Mouse (Mus musculus) neural tube, embryonic 11.5 days (tissue): Measurements from ENCODE around the gene Fut2. TPM values are rescaled to one million over a fixed set of nuclear protein-coding genes. Genes with fewer than 3 reads are reported as not detected.

Source experiments
- ATAC-seq: fragments of 200-750 bp; cut with Nextera tagmentation; 2 replicates; pipeline ENCODE4 v1.8.0; 2017; ENCODE audit warnings: moderate number of reproducible peaks, mild to moderate bottlenecking, moderate TSS enrichment, moderate library complexity; ENCODE audit not compliant: insufficient read depth, low FRiP score, low TSS enrichment
- DNase-seq: peaks from one replicate; pipeline ENCODE4 v3.0.0-alpha.2; 2015; ENCODE audit warnings: low spot score
- H3K27ac ChIP-seq: fragments of 300-500 bp; sonication (generic); 2 replicates; pipeline ENCODE4 v1.5.1; 2014; ENCODE audit warnings: low read depth, mild to moderate bottlenecking, low read length
- H3K27me3 ChIP-seq: fragments of 300-500 bp; sonication (generic); 2 replicates; pipeline ENCODE4 v1.6.1; 2014; ENCODE audit warnings: mild to moderate bottlenecking, low read length, mixed read lengths; ENCODE audit not compliant: control insufficient read depth, insufficient read depth
- H3K36me3 ChIP-seq: fragments of 300-500 bp; sonication (generic); 2 replicates; pipeline ENCODE4 v1.6.1; 2014; ENCODE audit warnings: mild to moderate bottlenecking, low read length, moderate library complexity, mixed read lengths; ENCODE audit not compliant: control insufficient read depth, insufficient read depth
- H3K4me1 ChIP-seq: fragments of 300-500 bp; sonication (generic); 2 replicates; pipeline ENCODE4 v1.6.1; 2014; ENCODE audit warnings: low read length, mixed read lengths; ENCODE audit not compliant: control insufficient read depth, insufficient read depth
- H3K4me2 ChIP-seq: fragments of 300-500 bp; sonication (generic); 2 replicates; pipeline ENCODE4 v1.6.1; 2014; ENCODE audit warnings: low read depth, mild to moderate bottlenecking, moderate library complexity
- H3K4me3 ChIP-seq: fragments of 300-500 bp; sonication (generic); 2 replicates; pipeline ENCODE4 v1.5.1; 2014; ENCODE audit warnings: low read depth, low read length
- H3K9ac ChIP-seq: fragments of 300-500 bp; sonication (generic); 2 replicates; pipeline ENCODE4 v1.6.1; 2014; ENCODE audit warnings: mild to moderate bottlenecking, low read length
- H3K9me3 ChIP-seq: fragments of 300-500 bp; sonication (generic); 2 replicates; pipeline ENCODE4 v1.6.1; 2016; ENCODE audit warnings: low read length; ENCODE audit not compliant: control insufficient read depth
- WGBS: fragments of 180-500 bp; shearing (Covaris S2); extraction: QIAGEN DNeasy Blood & Tissue Kit; methylation state at CpG from one replicate; pipeline ENCODE4 v1.1.7; 2014; 5-methylcytosine and 5-hydroxymethylcytosine counted together
- polyA plus RNA-seq: library from polyadenylated mRNA; unstranded; fragments of >200 nt; fragmentation: Nextera tagmentation; extraction: Ambion mirVana; gene quantifications from 2 replicates; pipeline ENCODE4 v1.2.1, GENCODE M21; 2014

The Fut2 gene
- polyA plus RNA-seq, 1 experiment from 2014 or later = 0.08 TPM

DNA sequence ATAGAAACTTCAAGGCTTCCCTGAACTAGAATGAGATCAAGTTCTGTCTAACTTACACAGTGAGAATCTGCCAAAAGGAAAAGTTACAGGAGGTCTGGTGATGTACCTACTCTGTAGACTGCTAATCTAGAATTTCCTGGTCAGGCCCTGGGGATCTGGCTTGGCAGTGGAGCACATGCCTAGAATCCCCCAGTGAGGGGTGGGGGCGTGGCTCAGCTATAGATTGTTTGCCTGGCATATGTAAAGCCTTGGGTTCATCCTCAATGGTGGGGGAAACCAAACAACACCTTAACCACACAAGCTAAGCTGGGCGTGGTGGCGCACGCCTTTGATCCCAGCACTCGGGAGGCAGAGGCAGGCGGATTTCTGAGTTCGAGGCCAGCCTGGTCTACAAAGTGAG, 31.7 kb upstream of the Fut2 start:
- peaks cover 17% of the 10 kb centered on the region for H3K27me3 ChIP-seq

DNA sequence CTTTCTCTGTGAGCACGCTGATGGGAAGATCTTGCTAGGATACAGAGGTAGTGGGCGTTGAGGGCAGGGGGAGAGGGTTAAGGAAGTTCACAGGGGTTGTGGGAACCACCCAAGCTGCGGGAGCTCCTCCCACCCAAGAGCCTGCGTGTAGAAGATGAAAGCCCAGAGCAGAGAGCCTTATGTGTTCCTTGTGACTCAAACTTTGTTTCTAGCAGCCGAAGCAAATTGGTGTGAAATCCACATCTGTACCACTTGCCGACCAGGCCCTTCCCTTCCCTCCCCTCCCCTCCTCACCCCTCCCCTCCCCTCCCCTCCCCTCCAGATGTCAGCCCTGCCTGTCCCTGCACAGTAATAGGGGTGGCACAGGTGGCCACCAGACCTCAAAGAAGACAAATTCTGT, 28.9 kb upstream of the Fut2 start:
- Histone ChIP-seq H3K27ac (no peak overlapping the region), H3K9me3 (no peaks in the 10 kb centered on the region), H3K27me3 (peaks cover 12% of the 10 kb centered on the region), H3K4me2 (no peak overlapping the region), H3K4me3 (no peak overlapping the region), H3K4me1 (peaks cover 9% of the 10 kb centered on the region; the same call in 1 of the 2 replicates), H3K9ac (no peak overlapping the region), H3K36me3 (no peaks in the 10 kb centered on the region)
- WGBS = 10% methylated on average over 6 of the region's 6 CpGs
- ATAC-seq (peak; percentile 67), DNase-seq (no peak)

More for the DNA sequence above, 31.7 kb upstream of the Fut2 start:
- Histone ChIP-seq H3K4me2 (no peak overlapping the region), H3K36me3 (no peaks in the 10 kb centered on the region), H3K27ac (no peak overlapping the region), H3K9me3 (no peaks in the 10 kb centered on the region), H3K4me3 (no peak overlapping the region), H3K9ac (no peak overlapping the region), H3K4me1 (peaks cover 12% of the 10 kb centered on the region; the same call in 1 of the 2 replicates)
- DNase-seq (no peak), ATAC-seq (no peak)
- 90% methylated on average over 5 of the region's 7 CpGs for WGBS

DNA sequence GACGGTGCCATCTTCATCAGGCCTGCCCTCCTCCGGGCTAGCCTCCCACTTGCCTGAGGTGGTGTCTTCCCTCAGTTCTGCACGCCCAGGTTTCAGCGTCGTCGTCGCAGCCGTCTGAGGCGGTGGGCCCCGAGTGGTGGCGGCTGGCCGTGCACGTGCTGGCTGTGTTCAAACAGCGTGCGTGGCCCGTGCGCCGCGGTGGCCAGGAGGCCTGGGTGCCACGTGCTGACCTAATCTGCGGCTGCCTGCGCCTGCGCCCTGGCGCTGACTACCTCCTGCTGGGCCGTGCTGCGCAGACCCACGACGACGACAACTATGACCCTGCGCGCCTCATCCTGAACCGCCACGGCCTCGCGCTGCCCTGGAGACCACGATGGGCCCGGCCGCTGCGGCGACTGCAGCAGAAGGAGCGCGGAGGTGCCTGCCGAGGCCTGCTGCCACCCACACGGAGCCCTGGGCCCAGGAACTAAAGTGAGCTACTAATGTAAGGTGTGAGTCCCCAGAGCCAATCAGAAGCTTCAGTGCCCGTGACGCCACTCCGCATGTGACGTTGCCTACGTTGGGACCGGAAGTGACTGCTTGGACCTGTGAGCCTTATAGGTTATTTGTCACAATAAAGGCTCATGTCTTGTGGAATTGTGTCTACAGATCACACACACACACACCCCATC, 27.9 kb upstream of the Fut2 start, which contains the start of gene Sec1:
Gene Sec1 (minus strand): TSS at position 482 of the 671 bp plus-strand sequence.
- Histone ChIP-seq H3K9me3 (no peaks in the 10 kb centered on the region), H3K4me3 (no peak within 1 kb of the TSS), H3K4me2 (no peak within 1 kb of the TSS), H3K27ac (no peak within 1 kb of the TSS), H3K4me1 (0 out of 2 replicates have a peak, but pooled peaks cover 7% of the 10 kb centered on the region), H3K27me3 (peaks cover 4% of the 10 kb centered on the region; the same call in 1 of the 2 replicates), H3K36me3 (no peaks in the 10 kb centered on the region), H3K9ac (no peak within 1 kb of the TSS)
- 90% methylated on average over 50 of the region's 50 CpGs for WGBS
- ATAC-seq (no peak), DNase-seq (no peak)

DNA sequence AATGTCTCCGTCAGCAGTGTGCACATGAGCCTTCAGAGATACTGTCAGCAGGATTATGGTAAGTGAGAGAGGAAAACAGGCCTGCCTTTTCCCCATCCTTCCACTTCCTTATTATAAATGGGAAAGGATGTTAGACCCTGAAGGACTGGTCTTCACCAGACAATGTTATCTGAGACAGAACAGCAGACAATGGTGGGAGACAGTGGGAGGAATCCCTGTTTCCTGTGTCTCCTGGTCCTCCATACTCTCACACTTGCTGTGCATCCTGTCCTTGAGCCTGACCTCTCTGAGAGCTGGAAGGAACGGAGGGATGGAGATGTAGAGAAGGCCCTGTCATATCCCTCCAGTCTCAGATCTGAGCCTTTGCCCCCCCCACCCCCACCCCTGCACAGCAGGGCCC, 26.2 kb upstream of the Fut2 start:
- no peak for DNase-seq
- Histone ChIP-seq H3K27me3 (no peaks in the 10 kb centered on the region), H3K27ac (no peak overlapping the region), H3K4me2 (no peak overlapping the region), H3K4me1 (0 out of 2 replicates have a peak, but pooled peaks cover 7% of the 10 kb centered on the region), H3K4me3 (no peak overlapping the region), H3K9ac (no peak overlapping the region), H3K36me3 (no peaks in the 10 kb centered on the region), H3K9me3 (no peaks in the 10 kb centered on the region)
- 79% methylated on average over 2 of the region's 2 CpGs for WGBS
- no peak for ATAC-seq

DNA sequence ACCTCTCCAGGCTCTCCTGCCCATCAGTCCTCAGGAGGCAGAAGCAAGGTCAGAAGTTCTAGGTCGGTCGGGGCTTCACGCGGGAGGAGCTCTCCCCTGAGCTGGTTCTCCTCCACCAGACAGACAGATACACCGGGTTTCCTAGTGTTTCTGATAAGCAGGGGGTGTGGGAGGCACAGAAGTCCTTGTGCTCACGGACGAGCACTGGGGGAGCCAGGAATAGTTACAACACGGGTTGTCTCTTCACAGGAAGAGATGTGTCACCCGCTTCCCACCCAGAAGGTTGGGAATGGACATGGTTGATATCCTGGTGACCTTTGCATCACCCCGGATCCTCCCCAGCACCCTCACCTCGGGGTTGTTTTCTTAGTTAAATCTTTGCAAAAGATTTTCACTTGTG, 23.6 kb upstream of the Fut2 start:
- DNase-seq (no peak), ATAC-seq (no peak)
- Histone ChIP-seq H3K4me2 (no peak overlapping the region), H3K27ac (no peak overlapping the region), H3K4me1 (peaks cover 16% of the 10 kb centered on the region; the same call in 1 of the 2 replicates), H3K27me3 (no peaks in the 10 kb centered on the region), H3K36me3 (no peaks in the 10 kb centered on the region), H3K9ac (no peak overlapping the region), H3K9me3 (no peaks in the 10 kb centered on the region), H3K4me3 (no peak overlapping the region)
- 77% methylated on average over 11 of the region's 11 CpGs for WGBS

DNA sequence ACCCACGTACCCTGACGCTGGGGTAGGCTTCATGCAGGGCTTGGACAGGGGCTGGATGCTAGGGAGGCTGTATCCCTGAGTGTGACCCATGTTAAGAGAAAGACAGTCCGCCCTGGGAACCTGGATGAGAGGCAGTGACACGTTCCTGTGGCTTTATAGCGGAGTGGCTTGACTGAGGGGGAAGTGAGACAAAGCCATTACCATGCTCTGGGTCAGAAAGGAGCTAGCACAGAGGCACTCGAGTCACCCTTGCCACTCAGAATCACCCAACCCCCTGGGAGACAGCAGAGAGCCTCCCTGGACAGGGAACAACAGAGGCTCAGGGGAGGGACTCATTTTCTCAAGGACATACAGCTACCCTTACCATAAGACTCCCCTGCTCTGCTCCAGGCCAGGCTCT, 22.9 kb upstream of the Fut2 start:
- ATAC-seq (no peak), DNase-seq (no peak)
- Histone ChIP-seq H3K9me3 (no peaks in the 10 kb centered on the region), H3K4me3 (no peak overlapping the region), H3K27me3 (no peaks in the 10 kb centered on the region), H3K4me2 (no peak overlapping the region), H3K4me1 (peaks cover 16% of the 10 kb centered on the region; the same call in 1 of the 2 replicates), H3K27ac (no peak overlapping the region), H3K9ac (no peak overlapping the region), H3K36me3 (no peaks in the 10 kb centered on the region)
- 49% methylated on average over 6 of the region's 6 CpGs for WGBS

DNA sequence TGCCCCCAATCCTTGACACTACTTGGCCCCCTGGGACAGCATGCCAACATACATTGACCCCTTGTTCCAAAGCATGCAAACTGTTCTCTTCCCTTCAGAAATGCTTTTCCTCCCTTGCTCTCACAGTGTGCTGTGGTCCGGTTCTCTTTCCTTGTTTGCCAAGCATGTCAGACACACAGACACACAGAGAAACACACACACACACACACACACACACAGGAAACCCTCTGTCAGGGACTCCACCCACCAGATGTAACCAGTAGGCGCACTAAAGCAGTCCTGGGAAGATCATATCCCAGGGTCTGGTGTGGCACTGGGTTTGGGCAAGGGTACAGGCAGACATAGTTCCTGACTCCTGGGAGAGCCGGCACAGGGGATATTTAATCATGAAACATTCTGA, 20.6 kb upstream of the Fut2 start:
- H3K4me2 ChIP-seq = no peak overlapping the region
- WGBS = 75% methylated on average over 3 of the region's 3 CpGs
- DNase-seq (no peak), ATAC-seq (no peak)
- no peaks in the 10 kb centered on the region for H3K9me3 ChIP-seq
- H3K27me3 ChIP-seq = no peaks in the 10 kb centered on the region
- no peaks in the 10 kb centered on the region for H3K36me3 ChIP-seq
- H3K9ac ChIP-seq = no peak overlapping the region
- H3K27ac ChIP-seq = no peak overlapping the region
- H3K4me3 ChIP-seq = no peak overlapping the region
- peaks cover 19% of the 10 kb centered on the region for H3K4me1 ChIP-seq

DNA sequence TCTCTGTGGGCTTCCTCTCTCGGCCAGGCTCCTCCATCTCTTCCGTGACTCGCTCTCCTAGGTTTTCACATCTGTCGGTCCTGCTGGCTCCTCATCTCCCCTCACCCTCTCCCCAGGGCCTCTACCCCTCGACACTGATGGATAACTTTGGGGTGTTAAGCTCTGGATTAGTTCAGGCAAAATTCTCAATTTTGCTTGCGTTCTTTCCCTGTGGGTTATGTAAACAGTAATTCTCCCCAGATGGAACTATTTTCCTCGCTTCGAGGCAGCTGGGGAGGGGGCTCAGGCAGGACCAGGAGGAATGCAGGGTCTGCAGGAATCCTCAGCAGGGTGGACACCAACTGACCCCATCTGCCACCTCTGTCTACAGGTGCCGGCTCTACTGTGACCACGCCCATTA, 19.6 kb upstream of the Fut2 start:
- Histone ChIP-seq H3K4me2 (no peak overlapping the region), H3K9me3 (no peaks in the 10 kb centered on the region), H3K4me3 (no peak overlapping the region), H3K36me3 (no peaks in the 10 kb centered on the region), H3K9ac (no peak overlapping the region), H3K4me1 (peaks cover 19% of the 10 kb centered on the region), H3K27ac (no peak overlapping the region), H3K27me3 (no peaks in the 10 kb centered on the region)
- WGBS = 46% methylated on average over 10 of the region's 10 CpGs
- ATAC-seq = no peak
- no peak for DNase-seq

DNA sequence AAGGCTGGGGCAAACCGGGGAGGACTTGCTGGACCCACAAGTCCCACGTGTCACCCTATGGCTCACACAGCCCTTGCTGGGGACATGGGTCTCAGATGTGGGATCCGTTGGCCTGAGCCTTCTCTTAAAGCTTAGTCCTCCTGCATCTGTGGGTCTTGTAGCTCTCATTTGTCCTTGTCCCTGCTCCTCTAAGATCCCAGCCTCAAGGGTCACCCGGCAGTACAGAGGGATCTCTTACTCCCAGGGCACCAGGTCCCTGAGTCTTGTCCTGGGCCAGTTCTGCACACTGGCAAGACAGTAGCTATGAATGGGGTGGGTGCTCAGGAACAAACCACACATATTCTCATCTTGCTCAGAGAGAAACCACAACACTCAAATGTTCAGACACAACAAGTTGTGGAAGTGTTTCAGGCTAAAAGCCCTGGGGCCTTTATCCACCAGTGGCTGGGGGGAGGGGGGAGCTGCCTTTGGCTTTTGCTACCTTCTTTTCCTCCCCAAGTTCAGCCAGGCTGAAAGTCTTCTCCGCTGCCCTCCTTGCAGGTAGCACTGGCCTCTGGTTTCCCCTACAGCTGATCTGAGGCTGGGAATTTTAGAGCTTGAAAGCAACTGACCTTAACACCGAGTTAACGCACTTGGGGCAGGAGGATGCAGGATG, 17.3 kb upstream of the Fut2 start, which contains the start of gene Ntn5:
Gene Ntn5 (plus strand): TSS at position 627 of the 655 bp plus-strand sequence.
- Histone ChIP-seq H3K4me3 (no peak within 1 kb of the TSS), H3K9me3 (no peaks in the 10 kb centered on the region), H3K36me3 (no peaks in the 10 kb centered on the region), H3K4me2 (no peak within 1 kb of the TSS; the same call in 1 of the 2 replicates), H3K27ac (0 out of 2 replicates have a peak within 1 kb of the TSS, but pooled peaks have one; percentile 4), H3K27me3 (no peaks in the 10 kb centered on the region), H3K9ac (no peak within 1 kb of the TSS), H3K4me1 (peaks cover 15% of the 10 kb centered on the region)
- ATAC-seq = no peak
- WGBS = 77% methylated on average over 7 of the region's 7 CpGs
- no peak for DNase-seq
